Mouse (Mus musculus) frontal cortex, adult (tissue): ENCODE measurements around the gene Polm.

ENCODE experiments used
- ATAC-seq: cut with Nextera tagmentation; 2 replicates; pipeline ENCODE4 v1.9.2; 2017; ENCODE audit warnings: mild to moderate bottlenecking, moderate library complexity, mixed read lengths; ENCODE audit not compliant: low TSS enrichment

Gene Polm

DNA sequence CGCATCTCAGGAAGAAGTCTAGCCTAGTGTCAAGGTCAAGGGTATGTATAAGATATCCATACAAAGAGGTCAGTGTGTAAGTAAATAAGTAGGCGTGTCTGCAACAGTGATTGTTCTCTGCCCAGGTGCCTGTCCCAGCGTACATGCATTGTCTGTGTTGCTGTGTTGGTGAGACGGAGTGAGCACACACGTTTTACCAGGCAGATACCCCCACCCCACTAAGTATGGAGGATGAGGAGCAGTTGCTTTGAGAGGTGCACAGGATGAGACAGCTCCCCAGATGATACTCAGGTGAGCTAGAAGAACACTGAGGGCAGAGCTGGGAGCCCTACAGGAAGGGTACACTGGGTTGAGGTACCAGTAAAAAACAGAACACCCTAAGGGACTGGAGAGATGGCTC is 33.6 kb downstream of the Polm start:
- no peak for ATAC-seq

DNA sequence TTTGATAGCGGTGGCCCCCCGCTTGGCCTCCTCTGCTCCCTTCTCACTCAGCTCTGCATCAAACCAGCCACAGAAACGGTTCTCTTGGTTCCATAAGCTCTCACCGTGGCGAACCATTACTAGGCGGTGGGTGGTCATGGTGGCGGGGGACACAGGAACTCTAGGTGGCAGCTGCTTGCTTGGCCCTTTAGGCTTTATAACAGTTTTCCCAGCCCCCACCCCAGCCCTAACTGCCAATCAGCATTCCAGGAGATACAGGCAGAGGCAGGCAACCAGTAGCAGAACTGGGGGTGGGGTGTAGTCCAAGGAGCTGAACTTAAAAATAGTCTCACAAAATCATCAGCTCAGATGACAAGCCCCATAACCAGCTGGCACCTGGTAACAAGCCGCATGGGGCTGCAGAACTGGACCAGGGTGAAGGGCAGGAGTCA is 34.2 kb downstream of the Polm start, which contains the start of gene Pgam2:
Gene Pgam2, minus strand, starts transcription at position 183 of the 431 bp plus-strand sequence.
- peak; percentile 68 for ATAC-seq

DNA sequence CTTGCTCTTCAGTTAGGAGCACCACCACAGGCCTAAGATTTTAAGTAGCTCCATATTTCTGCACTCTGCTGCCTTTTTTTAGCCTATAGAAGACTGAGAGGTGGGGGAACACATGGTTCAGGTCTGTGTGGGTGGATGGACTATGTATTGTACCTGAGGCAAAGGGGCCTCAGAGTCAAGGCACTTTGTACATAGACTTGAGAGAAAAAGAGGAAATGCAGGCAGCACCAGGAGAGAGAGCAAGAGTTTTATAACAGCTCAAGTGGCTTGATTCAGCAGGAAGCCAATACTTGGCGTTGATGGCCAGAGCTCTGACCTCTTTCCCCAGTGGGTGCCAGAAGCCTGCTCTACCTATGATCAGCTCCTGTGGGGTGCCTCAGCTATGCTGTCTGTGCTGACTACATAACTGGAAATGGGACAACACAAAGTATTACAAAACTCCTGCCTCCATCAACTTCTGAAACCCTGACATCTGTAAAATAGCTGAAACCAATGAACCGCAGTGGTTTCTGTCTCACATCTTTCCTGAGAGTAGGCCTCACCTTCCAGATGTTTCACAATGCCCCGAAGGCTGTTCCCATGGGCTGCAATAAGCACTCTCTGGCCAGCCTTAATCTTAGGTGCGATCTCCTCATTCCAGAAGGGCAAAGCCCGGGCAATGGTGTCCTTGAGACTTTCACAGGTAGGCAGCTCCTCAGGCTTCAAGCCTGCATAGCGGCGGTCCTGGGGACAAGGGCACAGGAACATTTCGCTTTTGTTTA is 35.2 kb downstream of the Polm start:
- peak; percentile 14; the same call in 1 of the 2 replicates for ATAC-seq

DNA sequence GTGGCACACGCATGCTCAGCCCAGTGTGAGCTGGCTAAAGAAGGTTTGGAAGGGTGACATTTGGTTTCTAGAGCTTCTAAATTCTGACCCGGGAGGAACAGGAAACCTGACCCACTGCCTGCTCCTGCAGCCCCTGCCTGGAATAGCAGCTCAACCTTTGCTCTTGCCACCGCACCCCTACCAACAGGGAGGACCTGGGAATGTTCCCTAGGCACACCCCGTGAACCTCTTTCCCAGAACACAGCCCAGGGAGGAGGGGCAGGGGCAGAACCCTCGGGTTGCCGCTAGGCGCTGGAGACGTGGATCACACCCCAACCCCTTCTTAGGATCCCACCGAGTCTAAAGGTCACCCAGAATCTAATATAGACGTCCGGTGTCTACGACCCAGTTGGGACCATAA is 35.8 kb downstream of the Polm start:
- no peak for ATAC-seq

DNA sequence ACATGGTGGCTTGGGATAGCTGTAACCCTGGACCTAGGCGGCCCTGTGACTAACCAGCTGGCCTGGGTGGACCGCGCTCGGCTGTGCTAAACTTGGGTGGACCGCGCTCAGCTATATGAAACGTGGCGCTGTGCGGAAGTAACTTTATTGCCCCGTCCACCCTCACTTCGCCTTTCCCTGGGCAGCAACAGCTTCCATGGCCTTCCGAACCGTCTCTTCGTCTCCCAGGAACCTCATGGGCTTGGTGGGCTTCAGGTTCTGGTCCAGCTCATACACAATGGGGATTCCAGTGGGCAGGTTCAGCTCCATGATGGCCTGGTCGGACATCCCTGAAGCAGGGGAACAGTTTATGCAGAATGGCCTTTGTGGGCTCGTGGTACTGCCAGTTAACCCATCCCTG is 36.3 kb downstream of the Polm start:
- ATAC-seq = no peak

DNA sequence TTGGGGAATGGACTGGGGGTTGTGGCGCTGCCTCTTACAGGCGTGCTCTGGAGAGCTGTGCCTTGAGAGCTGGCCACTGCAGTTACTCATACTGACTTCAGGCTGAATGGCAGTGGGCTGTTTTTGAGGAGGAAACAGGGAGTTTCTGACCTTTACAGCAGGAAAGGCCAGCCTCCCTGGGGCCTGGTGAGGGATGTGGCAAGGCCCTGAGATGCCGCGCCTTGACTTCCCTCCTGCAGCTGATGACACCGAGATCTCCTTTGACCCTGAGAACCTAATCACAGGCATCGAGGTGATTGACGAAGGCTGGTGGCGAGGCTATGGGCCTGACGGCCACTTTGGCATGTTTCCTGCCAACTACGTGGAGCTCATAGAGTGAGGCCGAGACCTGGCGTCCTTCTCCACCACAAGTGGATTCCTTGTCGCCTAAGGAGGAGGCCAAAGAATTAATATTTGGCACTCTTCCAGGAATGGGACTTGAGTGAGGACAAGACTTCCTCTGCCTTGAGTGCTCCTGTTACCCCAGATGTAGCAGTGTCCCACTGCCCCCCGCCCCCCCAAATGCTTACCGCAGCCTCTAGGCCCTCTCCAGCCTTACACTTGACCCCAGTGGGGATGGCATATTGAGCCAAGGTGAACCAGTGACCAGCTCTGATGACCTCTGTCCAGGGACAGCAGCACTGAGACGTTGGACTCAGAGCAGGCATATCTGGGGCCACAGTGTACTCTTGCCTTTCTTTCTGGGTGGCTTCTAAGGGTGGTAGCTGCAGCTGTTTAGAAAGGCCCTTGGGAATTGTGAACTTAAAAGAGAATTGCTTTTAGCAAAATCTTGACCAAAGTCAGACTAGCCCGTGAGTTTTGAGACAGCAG is 38.0 kb downstream of the Polm start:
- no peak for ATAC-seq

DNA sequence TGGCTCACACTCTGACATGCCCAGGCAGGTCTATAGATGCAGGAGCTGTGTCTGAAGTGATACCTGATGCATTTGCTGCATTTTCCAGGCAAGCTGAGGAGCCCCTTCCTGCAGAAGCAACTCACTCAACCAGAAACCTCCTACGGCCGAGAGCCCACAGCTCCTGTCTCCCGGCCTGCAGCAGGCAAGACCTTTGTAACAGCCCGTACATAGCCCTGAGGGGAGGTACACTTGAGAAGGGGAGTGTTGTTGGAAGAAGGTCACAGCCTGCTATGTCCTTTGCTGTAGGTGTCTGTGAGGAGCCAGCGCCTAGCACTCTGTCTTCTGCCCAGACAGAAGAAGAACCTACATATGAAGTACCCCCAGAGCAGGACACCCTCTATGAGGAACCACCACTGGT is 39.9 kb downstream of the Polm start:
- no peak for ATAC-seq

DNA sequence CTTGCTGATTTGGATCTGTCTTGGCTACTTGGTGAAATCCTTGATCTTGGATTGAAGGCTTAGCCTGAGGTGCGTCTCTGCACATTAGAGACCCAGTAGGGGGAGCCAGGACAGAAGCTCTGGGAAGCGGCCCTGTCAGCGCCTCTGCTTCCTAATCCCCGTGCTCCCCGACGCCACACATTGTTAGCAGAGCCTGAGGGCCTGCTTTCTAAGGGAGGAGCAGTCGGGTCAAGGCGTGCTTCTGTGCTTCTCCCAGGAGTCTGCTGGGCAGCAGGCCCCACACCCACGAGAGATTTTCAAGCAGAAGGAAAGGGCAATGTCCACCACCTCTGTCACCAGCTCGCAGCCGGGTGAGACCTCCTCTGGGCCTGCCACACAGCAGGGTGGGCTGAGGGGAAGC is 40.4 kb downstream of the Polm start:
- no peak for ATAC-seq

DNA sequence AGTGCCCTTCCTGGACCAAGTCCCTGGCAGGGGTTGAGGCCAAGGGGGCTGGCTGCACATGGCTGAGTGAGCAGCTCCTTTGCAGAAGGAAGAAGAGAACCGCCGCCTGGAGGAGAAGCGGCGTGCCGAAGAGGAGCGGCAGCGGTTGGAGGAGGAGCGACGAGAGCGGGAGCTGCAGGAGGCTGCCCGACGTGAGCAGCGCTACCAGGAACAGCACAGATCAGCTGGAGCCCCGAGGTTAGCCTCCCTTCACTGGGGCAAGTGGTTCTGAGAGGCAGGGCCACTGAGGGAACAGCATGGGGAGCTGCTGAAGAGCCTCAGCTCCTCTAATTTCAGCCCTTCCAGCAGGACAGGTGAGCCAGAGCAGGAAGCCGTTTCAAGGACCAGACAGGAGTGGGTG is 40.9 kb downstream of the Polm start:
- no peak for ATAC-seq

DNA sequence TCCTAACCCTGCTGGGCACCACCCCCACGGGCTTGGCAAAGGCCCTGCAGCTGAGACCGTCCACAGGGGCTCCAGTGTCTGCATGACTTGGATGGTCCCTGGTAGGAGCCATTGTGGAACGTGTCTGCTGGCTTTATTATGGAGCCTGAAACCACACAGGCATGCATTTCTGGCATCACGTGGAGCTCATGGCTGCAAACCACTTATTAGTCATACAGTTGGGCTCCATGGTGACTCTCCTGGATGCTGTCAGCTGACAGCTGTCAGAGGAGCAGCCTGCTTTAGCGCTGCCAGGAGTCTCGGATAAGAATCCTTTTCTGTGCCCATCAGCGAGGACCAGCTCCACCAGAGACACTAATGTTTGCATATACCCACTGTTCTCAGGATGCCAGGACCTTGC is 42.1 kb downstream of the Polm start:
- peak; percentile 76 for ATAC-seq

DNA sequence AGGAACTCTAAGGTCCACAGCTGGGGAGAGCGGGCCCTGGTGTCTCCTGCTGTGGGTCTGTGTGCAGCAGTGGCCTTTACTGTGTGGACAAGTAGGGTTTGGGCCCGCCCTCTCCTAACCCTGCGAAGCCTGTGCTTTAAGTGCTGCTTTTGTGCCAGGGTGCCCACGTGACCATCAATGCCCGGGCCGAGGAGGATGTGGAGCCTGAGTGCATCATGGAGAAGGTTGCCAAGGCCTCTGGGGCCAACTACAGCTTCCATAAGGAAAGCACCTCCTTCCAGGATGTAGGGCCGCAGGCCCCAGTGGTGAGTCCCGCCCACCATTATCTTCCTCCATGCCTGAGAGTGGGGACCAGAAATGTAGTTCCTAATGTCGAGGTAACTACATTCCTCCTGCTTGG is 42.5 kb downstream of the Polm start:
- ATAC-seq = no peak

DNA sequence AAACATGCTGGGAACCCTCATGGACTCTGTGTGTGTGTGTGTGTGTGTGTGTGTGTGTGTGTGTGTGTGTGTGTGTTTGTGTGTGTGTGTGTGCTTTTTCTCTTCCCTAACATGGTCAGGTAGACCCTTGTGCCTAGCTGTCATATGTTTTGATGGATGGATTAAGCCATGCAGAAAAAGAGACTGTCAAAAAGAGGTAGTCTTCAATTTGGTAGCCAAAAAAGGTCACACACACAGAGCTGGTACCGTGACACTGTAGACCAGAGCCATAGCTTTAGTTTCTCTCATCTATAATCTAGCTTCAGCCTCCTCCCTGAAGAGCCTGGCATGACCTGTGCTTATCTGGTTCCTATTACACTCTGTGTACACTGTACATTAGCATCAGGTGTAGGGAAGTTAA is 47.4 kb downstream of the Polm start:
- ATAC-seq = no peak

DNA sequence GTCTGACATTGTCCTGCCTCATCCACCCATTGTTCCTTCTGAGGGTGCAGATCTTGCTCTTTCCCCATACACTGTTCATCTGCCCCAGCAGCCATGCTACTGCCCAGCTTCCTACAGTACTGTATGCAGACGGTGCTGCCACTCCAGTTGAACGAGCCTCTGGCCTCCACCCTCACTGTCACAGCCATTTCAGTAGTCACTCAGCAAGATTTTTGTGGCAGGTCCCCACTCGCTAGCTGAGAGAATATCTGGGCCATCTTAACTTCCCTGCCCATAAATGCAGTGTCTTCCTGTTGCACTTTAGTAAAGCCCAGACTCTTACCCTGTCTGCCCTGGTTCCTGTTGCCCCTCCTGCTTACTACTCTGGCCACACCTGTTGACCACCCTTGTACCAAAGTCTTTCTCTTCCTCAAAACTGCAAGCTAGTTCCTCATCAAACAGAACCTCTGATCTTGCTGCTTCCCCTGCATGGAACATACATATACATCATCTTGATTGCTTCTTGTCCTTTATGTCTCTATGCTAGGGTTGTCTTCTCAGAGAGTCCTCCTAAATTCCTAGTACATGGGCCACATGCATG is 48.0 kb downstream of the Polm start:
- no peak for ATAC-seq

DNA sequence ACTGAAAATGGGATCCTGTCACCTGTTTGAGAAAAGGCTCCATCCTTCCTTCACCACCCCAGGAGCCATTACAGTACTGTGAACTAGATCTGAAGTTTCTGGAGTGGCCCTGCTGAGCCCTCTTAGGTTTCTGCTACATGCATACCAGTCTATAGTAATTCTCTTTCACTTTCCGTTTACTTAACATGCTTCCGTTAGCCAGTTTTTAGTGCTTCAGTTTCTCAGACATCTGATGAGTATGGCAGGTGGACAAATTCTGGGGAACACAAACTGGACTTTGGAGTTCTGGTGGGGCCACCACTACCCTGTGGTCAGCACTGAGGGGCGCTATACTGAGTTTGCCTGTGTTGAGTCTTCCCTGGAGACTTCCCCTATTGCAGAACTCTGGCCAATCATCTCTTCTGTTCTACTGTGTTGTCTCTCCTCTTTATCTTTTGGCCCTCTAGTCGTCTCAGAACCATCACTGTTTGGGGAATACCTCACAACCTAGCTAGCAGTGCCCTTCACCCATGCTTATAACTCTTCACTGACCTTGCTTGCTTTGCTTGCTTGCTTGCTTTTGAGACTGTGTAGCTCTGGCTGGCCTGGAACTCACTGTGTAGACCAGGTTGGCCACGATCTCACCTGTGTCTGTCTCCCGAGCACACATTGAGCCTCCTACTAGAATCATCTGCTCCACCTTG is 48.6 kb downstream of the Polm start:
- no peak for ATAC-seq

DNA sequence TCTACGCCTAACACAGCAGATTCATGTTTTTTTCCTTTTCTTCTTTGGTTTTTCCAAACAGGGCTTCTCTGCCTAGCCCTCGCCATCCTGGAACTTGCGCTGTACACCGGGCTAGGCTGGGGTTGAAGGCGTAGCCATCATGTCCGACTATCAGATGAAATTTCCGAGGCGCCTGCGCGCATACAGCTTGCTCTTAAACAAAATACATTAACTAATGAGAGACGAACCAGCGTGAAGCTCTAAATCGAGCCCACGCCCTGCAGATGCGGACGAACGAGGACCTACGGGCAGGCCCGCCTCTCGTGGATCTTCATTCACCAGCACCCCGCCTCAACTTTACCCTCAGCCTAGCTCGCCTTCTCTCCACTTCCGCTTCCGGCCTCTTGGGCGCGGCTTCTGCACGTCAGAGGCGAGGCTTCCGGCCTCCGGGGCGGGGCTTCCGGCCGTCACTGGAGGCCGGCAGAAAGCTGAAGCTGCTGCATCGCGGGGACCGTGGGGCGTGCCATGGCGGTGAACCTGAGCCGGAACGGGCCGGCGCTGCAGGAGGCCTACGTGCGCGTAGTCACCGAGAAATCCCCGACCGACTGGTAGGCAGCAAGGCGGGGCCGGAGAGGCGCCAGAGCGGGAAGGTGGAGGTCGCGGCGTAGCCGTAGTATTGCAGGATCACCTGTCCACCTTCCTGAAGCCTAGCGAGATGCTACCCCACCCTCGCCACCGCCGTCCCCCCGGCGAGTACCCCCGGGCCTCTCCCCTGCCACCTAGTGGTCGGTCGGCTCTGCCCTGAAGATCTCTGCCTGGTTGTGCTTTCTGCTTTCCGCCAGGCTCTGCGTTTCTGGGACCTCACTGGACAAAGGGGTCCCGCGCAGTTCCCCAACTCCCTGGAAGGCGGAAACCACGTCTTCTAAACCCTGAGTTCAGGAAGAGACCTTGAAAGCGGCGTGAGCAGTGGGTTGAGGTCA is 49.5 kb downstream of the Polm start, which contains the start of gene Dbnl:
Gene Dbnl, plus strand, starts transcription at position 433 of the 959 bp plus-strand sequence.
- peak; percentile 95 for ATAC-seq

DNA sequence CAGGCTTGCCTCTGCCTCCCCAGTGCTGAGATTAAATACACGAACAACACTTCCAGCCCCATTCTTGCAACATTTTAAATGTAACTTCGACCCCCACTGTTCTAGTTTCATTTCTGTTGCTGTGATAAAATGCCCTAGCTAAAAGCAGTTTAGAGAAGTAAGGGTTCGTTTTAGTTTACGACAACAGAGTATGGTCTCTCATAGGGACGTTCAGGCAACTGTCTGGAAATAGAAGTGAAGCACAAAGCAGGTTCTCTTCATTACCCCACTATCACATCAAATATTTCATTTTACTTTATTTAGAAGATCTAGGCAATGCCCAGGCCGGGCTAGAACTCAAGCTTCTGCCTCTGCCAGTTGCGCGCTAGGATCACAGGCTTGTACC is 50.2 kb downstream of the Polm start:
- ATAC-seq = no peak

DNA sequence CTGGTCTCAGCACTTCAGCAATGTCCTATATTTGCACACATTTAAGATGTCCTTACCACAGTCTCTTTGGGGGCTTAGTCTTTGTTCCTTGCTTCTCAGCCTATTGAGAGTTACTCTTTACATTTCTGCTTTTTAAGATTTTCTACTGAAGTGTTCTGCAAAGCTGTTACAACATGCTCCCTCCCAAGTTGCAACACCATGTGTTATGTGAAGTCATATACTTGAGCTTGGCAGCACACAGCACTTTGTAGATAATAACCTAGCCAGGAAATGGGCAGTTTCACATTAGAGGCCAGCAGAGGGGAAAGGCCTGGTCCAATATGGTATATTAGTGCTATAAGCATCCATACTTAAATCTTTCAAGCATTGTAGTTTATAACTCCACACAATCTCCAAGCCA is 52.1 kb downstream of the Polm start:
- ATAC-seq = no peak

DNA sequence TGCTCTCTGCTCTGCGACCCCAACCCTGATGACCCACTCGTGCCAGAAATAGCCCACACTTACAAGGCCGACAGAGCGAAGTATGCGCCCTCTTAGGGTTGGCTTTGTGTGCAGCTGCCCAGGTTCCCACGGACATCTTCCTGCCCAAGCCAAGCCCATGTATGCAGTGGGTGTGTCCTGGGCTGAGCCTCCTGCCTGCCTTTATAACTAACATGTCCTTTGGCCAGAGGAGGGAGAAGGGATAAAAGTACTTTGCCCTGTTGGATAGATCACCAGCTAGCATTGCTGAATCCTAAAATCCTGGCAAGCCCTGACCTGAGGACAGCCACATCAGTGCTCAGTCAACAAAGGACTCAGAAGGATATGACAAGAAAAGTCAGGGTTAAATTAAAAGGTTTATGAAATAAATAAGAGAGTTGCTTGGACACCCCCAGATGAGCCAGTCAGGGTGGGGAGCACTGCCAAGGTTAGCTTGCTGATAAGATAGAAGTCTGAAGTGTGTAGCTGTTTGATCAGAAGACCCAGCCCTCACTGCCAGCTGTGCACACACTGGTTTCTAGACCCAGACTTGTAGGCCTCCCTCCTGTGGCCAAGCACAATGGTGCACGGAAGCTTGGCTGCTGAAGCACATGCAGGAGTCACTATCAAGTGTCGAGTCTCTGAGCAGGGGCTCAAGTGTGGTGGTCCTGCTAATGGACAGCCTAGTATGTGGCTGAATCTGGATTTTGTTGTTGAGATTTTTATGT is 55.4 kb downstream of the Polm start:
- no peak for ATAC-seq

DNA sequence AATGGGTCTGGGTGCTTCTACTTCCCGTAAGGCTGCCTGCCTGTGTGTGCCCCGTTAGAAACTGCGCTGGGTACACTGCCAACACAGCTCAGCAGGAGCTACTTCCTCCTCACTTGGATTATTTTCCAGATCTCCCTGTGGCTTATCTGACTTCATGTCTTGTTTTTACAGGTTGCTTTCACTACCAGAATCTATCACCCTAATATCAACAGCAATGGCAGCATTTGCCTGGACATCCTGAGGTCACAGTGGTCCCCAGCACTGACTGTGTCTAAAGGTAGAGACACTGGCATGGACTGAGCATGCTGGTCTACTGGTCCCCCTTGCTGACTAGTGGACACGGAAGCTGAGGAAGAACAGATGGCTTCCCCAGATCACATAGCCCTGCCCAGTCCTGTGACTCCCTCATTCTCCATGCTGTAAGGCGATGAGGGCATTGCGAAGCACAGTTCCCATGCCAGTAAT is 57.7 kb downstream of the Polm start:
- ATAC-seq = peak; percentile 52; the same call in 1 of the 2 replicates

DNA sequence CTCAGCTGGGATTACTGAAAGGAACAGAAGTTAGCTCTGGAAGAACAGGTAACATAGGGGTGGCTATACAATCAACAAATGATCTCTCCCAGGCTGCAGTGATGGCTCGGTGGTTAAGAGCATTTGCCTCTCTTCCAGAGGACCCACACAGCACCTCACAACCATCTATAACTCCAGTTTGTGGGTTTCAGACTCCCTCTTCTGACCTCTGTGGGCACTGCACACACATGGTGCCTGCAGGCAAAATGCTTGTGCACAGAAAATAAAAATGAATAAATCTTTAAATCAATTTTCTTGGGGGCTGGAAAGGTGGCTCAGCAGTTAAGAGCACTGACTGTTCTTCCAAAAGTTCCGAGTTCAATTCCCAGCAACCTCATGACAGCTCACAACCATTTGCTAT is 59.3 kb downstream of the Polm start:
- no peak for ATAC-seq
